Comparison of ENCODE assay signal across 8 mouse cellular contexts in genomic region chr4:59786661-59787060, GRCm38 (mm10). TPM values are rescaled to one million over a fixed set of nuclear protein-coding genes. Genes with fewer than 3 reads are reported as not detected.
DNase-seq lines count a peak whose midpoint lies in the region; ATAC-seq and TF ChIP-seq lines count a peak whose summit lies in the region.

No protein-coding gene starts in this region.

- peak; percentile 98 for TF ChIP-seq CTCF in liver, postnatal 0 days (IDR thresholded peaks at IDR 0.05; ENCODE audit: low read depth)

- no peaks in the 10 kb centered on the region for H3K27me3 ChIP-seq in kidney, embryonic 16.5 days (ENCODE audit: insufficient read depth, low read length)
- H3K27me3 ChIP-seq in liver, postnatal 0 days (ENCODE audit: insufficient read depth, low read length), result no peaks in the 10 kb centered on the region

- WGBS in kidney, embryonic 16.5 days, result 2% methylated on average over 7 of the region's 7 CpGs
- WGBS in liver, postnatal 0 days (ENCODE audit: insufficient replicate concordance), result 1% methylated on average over 7 of the region's 7 CpGs

- no peak for TF ChIP-seq EP300 in liver, postnatal 0 days (IDR thresholded peaks at IDR 0.05; ENCODE audit: low read depth)

- H3K36me3 ChIP-seq in kidney, embryonic 16.5 days (ENCODE audit: insufficient read depth, low read length), result no peaks in the 10 kb centered on the region
- H3K36me3 ChIP-seq in liver, postnatal 0 days (replicated peaks; ENCODE audit: insufficient read depth, low read length), result no peaks in the 10 kb centered on the region

- H3K9me3 ChIP-seq in kidney, embryonic 16.5 days (ENCODE audit: low read length), result no peaks in the 10 kb centered on the region
- H3K9me3 ChIP-seq in liver, postnatal 0 days (ENCODE audit: low read length), result no peaks in the 10 kb centered on the region

- peaks cover 7% of the 10 kb centered on the region for H3K4me1 ChIP-seq in kidney, embryonic 16.5 days (ENCODE audit: insufficient read depth, low read length)
- peaks cover 5% of the 10 kb centered on the region; the same call in 1 of the 2 replicates for H3K4me1 ChIP-seq in liver, postnatal 0 days (ENCODE audit: insufficient read depth)

- no peak overlapping the region for H3K4me3 ChIP-seq in kidney, embryonic 16.5 days (ENCODE audit: low read length)
- H3K4me3 ChIP-seq in liver, postnatal 0 days (ENCODE audit: low read depth, low read length), result no peak overlapping the region

- no peak overlapping the region for H3K27ac ChIP-seq in kidney, embryonic 16.5 days (ENCODE audit: low read length)
- no peak overlapping the region for H3K27ac ChIP-seq in liver, postnatal 0 days (ENCODE audit: low read depth)

- no peak overlapping the region for H3K4me2 ChIP-seq in kidney, embryonic 16.5 days (replicated peaks; ENCODE audit: low read depth, low read length)
- H3K4me2 ChIP-seq in liver, postnatal 0 days (ENCODE audit: low read depth, low read length), result no peak overlapping the region

- H3K9ac ChIP-seq in kidney, embryonic 16.5 days (replicated peaks; ENCODE audit: low read length), result no peak overlapping the region
- no peak overlapping the region for H3K9ac ChIP-seq in liver, postnatal 0 days (replicated peaks)

- no peak for ATAC-seq in kidney, embryonic 16.5 days (ENCODE audit: low FRiP score, low TSS enrichment)
- peak; percentile 29 for ATAC-seq in inflammation-experienced regulatory T-cells, adult 6 months
- no peak for ATAC-seq in liver, postnatal 0 days

- DNase-seq in kidney, adult 18-20 months, result peak; percentile 80
- peak; percentile 69 for DNase-seq in adrenal gland, adult 2 months
- DNase-seq in embryo, embryonic 9.5 days (ENCODE audit: extremely low spot score), result peak; percentile 75
- DNase-seq in liver, postnatal 0 days, result peak; percentile 84
- DNase-seq in retina, postnatal 1 day, result peak; percentile 71
- DNase-seq in urinary bladder, adult 2 months (ENCODE audit: low spot score), result peak; percentile 61

RNA-seq across cellular contexts. Expression of gene Inip, which starts 14.7 kb away (rescaled TPM):
- 57.1 and 60.3 TPM in 2 replicates for polyA plus RNA-seq in kidney, embryonic 16.5 days (2015; fragmentation: Nextera tagmentation; extraction: Ambion mirVana)
- total RNA-seq in adrenal gland, adult 2 months (2021), result 10 to 100 TPM; 16.1 to 18.0 TPM
- 5.0 and 6.7 TPM in 2 replicates for polyA plus RNA-seq in adrenal gland, adult 2 months (2012; rRNA removed)
- 10 to 100 TPM; 48.4 to 49.9 (median 49.5) TPM for polyA plus RNA-seq in inflammation-experienced regulatory T-cells, adult 6 months (2017; shearing (Covaris generic))
- polyA plus RNA-seq in liver, postnatal 0 days (2015; fragmentation: Nextera tagmentation; extraction: Ambion mirVana), result 11.2 and 12.6 TPM in 2 replicates
- polyA plus RNA-seq in urinary bladder, adult 2 months (2012; rRNA removed), result 18.3 and 21.9 TPM in 2 replicates

RNA-seq across cellular contexts. Expression of gene Snx30, which starts 19.0 kb away (rescaled TPM):
- polyA plus RNA-seq in kidney, embryonic 16.5 days (2015; fragmentation: Nextera tagmentation; extraction: Ambion mirVana), result 6.6 and 7.3 TPM in 2 replicates
- 1 to 10 TPM; 5.3 to 6.6 TPM for total RNA-seq in adrenal gland, adult 2 months (2021)
- polyA plus RNA-seq in adrenal gland, adult 2 months (2012; rRNA removed), result 0.90 and 2.4 TPM in 2 replicates
- 1 to 10 TPM; 2.6 to 3.6 (median 2.8) TPM for polyA plus RNA-seq in inflammation-experienced regulatory T-cells, adult 6 months (2017; shearing (Covaris generic))
- polyA plus RNA-seq in liver, postnatal 0 days (2015; fragmentation: Nextera tagmentation; extraction: Ambion mirVana), result 3.5 and 4.5 TPM in 2 replicates
- polyA plus RNA-seq in urinary bladder, adult 2 months (2012; rRNA removed), result 6.7 and 6.8 TPM in 2 replicates
